Mouse (Mus musculus): ENCODE measurements around the gene C1qtnf12. TPM values are rescaled to one million over a fixed set of nuclear protein-coding genes. Genes with fewer than 3 reads are reported as not detected.

C1qtnf12 gene
- polyA plus RNA-seq, 2 experiments from 2014 or later = 2.5 to 5.7 TPM

GRCm38 (mm10) chr4:156004109-156004508 is 42.0 kb downstream of the C1qtnf12 start:
- peak; percentile 84 for ATAC-seq

DNA sequence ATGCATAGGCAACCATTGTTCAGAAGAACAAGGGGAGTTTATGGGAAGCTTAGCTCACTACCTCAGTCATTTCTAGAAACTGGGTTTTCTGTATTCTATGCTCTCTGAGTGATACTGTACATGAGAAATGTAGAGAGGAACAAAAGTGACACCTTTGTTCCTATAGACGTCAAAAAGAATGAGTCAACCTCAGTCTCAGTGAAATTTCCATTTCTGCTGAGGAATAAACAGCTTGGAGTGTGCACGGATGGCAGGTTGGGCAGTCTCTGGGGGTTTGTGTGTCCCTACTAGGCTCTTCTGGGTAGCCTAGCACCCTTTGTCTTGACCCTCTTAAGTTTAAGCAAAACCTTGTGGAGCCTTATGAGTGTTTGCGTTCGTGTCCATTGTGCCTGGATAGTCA is 46.3 kb downstream of the C1qtnf12 start:
- ATAC-seq = peak; percentile 26

- peak; percentile 87 for ATAC-seq
These were observed 51.5 kb downstream of the C1qtnf12 start, which contains the start of gene Tnfrsf4 for GRCm38 (mm10) chr4:156013637-156014036. TSS of gene Tnfrsf4 (plus strand) at chr4:156013843.

DNA sequence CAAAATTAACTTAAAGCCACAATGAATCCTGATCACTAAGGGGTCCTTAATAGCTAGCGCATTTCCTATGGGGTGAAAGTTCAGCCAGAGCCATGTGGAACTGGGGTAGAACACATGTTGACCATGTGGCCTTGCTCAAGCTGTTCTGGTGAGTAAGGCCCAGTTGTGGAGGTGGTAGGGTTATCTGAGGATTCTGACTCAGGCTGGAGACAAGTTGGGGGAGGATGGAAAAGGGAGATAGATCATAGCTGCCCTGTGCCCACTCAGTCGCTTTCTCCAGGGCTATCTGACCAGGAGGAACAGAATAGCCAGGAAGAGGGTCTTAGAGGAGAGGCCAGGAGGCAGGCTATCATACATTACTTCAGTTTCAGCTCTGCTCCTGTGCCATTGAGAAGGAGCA is 52.3 kb downstream of the C1qtnf12 start:
- ATAC-seq = no peak

Other genes starting within 250 kb of the C1qtnf12 start
- gene Tmem240, start 227.5 kb upstream of the C1qtnf12 start, polyA plus RNA-seq (2017; shearing (Covaris generic)) = under 1 TPM in 1 of 2 experiments, not detected in 1; 0.22 TPM
- 10 to 100 TPM; 16.3 to 21.0 TPM for gene Atad3a, start 201.2 kb upstream of the C1qtnf12 start, polyA plus RNA-seq (2017; shearing (Covaris generic))
- gene Vwa1, start 187.6 kb upstream of the C1qtnf12 start, polyA plus RNA-seq (2017; shearing (Covaris generic)) = under 1 TPM in 1 of 2 experiments, not detected in 1; 0.09 TPM
- under 1 TPM in 1 of 2 experiments, not detected in 1; 0.16 TPM for gene Tmem88b, start 176.4 kb upstream of the C1qtnf12 start, polyA plus RNA-seq (2017; shearing (Covaris generic))
- not detected for gene Ankrd65, start 171.9 kb upstream of the C1qtnf12 start, polyA plus RNA-seq (2017; shearing (Covaris generic))
- 100 to 1,000 TPM; 160 to 164 TPM for gene Mrpl20, start 159.4 kb upstream of the C1qtnf12 start, polyA plus RNA-seq (2017; shearing (Covaris generic))
- 100 to 1,000 TPM; 115 to 122 TPM for gene Ccnl2, start 149.8 kb upstream of the C1qtnf12 start, polyA plus RNA-seq (2017; shearing (Covaris generic))
- gene Aurkaip1, start 131.0 kb upstream of the C1qtnf12 start, polyA plus RNA-seq (2017; shearing (Covaris generic)) = 100 to 1,000 TPM; 216 TPM
- gene Mxra8, start 122.6 kb upstream of the C1qtnf12 start, polyA plus RNA-seq (2017; shearing (Covaris generic)) = 1 to 10 TPM; 4.1 to 9.9 TPM
- gene Dvl1, start 114.9 kb upstream of the C1qtnf12 start, polyA plus RNA-seq (2017; shearing (Covaris generic)) = 1 to 10 TPM; 2.1 to 2.7 TPM
- under 1 TPM; 0.16 to 0.25 TPM for gene Tas1r3, start 99.0 kb upstream of the C1qtnf12 start, polyA plus RNA-seq (2017; shearing (Covaris generic))
- gene Cptp, start 92.9 kb upstream of the C1qtnf12 start, polyA plus RNA-seq (2017; shearing (Covaris generic)) = 10 to 100 TPM; 17.7 to 18.0 TPM
- gene Ints11, start 92.8 kb upstream of the C1qtnf12 start, polyA plus RNA-seq (2017; shearing (Covaris generic)) = 10 to 100 TPM; 82.2 to 87.0 TPM
- gene Pusl1, start 70.5 kb upstream of the C1qtnf12 start, polyA plus RNA-seq (2017; shearing (Covaris generic)) = 10 to 100 TPM; 12.6 to 25.3 TPM
- gene Acap3, start 70.5 kb upstream of the C1qtnf12 start, polyA plus RNA-seq (2017; shearing (Covaris generic)) = 1 to 10 TPM; 4.9 to 6.5 TPM
- 10 to 100 TPM; 32.1 to 39.5 TPM for gene Ube2j2, start 18.5 kb upstream of the C1qtnf12 start, polyA plus RNA-seq (2017; shearing (Covaris generic))
- gene B3galt6, start 30.3 kb downstream of the C1qtnf12 start, polyA plus RNA-seq (2017; shearing (Covaris generic)) = under 1 TPM; 0.90 to 0.95 TPM
- 100 to 1,000 TPM; 464 to 478 TPM for gene Sdf4, start 30.6 kb downstream of the C1qtnf12 start, polyA plus RNA-seq (2017; shearing (Covaris generic))
- 100 to 1,000 TPM; 802 to 961 TPM for gene Tnfrsf4, start 51.5 kb downstream of the C1qtnf12 start, polyA plus RNA-seq (2017; shearing (Covaris generic))
- 100 to 1,000 TPM; 770 to 845 TPM for gene Tnfrsf18, start 63.8 kb downstream of the C1qtnf12 start, polyA plus RNA-seq (2017; shearing (Covaris generic))
- gene Ttll10, start 97.1 kb downstream of the C1qtnf12 start, polyA plus RNA-seq (2017; shearing (Covaris generic)) = not detected
- gene 9430015G10Rik, start 147.7 kb downstream of the C1qtnf12 start, polyA plus RNA-seq (2017; shearing (Covaris generic)) = 10 to 100 TPM; 14.9 to 19.3 TPM
- gene Rnf223, start 168.2 kb downstream of the C1qtnf12 start, polyA plus RNA-seq (2017; shearing (Covaris generic)) = under 1 TPM in 1 of 2 experiments, not detected in 1; 0.20 TPM
- gene Agrn, start 235.2 kb downstream of the C1qtnf12 start, polyA plus RNA-seq (2017; shearing (Covaris generic)) = 1 to 10 TPM; 2.6 to 2.8 TPM
- gene Isg15, start 238.5 kb downstream of the C1qtnf12 start, polyA plus RNA-seq (2017; shearing (Covaris generic)) = 10 to 100 TPM; 29.5 to 84.6 TPM
- gene AW011738, start 241.0 kb downstream of the C1qtnf12 start, polyA plus RNA-seq (2017; shearing (Covaris generic)) = 1 to 10 TPM; 2.6 to 7.4 TPM

All from activated CD4-positive, CD25-positive, alpha-beta regulatory T cell, adult 4 months (primary cell).